Mouse (Mus musculus): Measurements from ENCODE around the gene Mdm1.
"Not testable (repeated sequence)": the region's sequence is repeated elsewhere in the genome, so short reads cannot be mapped to it uniquely, and the experiment has no call there.

Gene Mdm1

DNA sequence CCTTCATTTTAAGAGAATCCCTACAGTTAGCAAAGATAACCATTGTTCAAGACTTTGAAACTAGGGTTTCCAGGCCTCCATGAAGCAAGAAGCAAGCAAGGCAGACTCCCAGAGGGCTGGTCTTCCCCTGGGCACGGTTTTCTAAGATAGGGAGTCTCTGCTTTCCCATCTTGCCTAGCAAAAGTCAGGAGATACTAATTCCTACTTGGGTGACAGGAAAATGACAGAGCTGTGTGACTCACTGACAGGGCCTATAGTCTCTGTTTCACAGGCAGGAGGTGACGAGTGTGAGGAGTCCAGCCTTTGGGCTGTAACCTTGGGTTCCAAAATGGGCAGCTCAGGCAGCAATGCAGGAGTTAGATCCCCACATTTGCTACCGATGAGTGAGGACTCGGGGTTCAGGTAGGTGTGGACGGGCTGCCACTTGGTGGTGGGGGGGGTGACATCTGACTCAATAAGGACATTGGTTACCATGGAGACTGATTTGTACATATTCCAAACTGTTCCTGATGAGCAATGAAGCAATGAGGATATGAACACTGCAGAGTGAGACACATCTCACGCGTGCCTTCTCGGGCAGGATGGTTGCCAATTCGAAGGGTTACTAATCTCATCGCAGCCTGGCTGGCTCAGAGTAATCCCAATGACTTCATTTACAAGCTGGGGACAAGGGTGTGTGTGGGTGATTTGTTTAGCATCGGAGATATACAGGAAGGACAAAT lies 19.0 kb upstream of the Mdm1 start:
- DNase-seq (ENCODE audit: low read depth), result no peak

DNA sequence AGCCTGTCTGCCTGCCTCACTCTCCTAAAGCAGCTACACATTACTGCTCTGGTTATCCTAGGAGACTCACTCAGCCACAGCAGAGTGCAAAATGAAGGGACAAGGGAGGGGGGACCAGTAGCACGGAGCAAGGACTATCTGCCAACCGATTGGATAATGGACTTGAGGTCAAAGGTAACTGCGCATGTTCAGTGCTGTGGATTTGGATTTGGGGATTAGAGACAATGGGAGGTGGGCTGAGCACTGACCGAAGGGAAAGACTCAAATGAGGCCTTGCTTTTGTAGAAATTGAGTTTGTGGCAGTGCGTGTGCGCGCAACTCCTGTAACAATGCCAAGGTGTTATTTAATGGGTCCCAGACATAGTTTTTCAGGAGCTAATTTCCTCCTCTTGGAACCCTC lies 16.4 kb upstream of the Mdm1 start:
- DNase-seq (ENCODE audit: low read depth), result no peak

DNA sequence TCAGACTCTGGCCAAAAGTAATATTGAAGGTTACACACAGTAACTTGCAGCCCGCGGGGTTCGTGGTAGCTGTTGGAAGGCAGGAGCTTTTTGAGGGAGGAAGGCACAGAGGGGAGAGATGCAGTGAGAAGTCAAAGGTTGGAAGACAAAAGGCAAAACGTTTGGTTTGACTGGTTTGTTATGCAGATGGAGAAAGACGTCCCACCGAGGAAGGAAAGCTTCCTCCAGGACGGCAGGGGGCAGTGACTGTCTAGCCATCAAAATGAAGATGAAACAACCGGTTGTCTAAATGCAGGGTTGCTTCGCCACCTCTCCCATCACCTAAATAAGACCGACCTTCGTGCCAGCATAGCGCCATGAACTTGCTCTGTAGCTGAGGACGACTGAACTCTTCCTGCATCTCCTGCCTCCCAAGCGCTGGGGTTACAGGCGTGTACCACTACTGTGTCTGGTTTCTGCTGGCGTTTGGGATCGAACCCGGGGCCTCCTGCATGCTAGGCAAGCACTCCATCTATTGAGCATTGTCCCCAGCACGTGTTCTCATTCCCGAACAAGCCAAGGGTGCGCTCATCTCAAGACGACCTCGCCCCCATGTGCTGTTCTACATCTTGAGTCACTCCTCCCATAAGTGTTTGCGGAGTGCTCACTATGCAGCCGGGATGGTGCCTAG lies 15.7 kb upstream of the Mdm1 start:
- DNase-seq (ENCODE audit: low read depth), result no peak

DNA sequence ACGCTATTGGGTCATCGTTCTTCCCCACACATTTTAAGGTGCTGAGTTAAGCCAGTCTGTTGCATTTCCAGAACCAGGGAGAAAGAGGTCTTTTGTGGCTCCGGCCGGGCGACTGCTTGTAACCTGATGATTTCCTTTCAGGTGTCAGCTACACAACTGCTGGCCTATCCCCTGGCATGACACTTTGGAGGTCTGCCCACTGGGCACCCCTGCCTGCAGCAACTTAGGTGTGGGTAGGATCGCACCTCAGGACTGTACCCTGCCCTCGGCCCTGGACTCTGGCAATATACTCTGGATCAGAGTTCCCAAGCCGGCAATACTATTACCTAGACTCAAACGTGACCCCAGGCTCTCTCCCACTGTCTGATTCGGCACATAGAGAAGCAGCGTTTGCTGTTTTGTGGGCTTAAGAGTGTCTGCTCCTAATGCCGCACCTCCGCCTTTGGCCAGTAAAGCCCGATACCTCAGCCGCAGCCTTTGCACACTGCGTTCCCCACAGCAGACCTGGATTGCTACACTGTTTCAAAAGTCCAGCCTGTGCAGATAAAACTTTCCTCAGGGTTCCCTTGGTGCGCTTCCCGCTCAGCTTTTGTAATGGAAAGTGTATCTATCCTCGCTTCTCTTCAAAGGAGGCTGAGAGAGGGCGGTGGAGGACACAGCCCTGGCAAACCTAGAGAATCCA lies 12.5 kb upstream of the Mdm1 start:
- no peak for DNase-seq (ENCODE audit: low read depth)

DNA sequence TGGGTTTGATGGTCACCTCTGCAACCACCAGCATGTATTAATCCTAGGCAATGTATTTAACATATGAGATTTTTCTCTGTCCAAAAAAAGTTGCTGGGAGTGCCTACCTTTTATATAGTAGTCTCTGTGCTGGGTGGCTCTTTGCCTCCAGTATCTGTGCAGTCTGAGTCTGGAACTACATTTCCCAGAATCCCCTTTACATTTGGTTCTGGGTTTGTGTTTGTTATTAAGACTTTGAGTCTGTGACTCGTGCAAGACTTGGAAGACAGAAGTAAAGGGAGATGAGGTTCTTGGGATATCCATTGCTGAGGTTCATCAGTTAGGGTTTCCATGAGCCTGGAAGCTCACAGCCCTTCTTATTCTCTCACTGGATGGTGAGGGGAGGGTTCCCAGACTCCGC lies 11.6 kb upstream of the Mdm1 start:
- DNase-seq (ENCODE audit: low read depth), result no peak

DNA sequence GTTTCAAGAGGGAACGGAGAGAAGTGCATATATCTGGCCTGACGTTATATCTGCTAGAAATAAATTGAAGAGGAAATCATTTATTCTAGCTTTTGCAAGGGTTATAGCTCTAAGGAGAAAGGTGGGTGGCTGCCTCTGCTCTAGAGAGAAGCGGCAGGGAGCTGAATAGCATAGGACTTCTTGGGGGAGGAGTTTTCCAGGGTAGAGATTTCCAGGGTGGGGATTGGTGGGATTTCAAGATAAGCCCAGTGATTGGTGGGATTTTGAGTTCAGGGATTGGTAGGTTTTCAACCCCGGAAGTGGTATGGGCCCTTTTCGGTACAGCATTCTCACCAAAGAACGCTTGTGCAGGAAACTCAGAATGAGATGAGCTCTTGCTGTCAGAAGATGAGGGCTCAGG lies 8.6 kb upstream of the Mdm1 start:
- no peak for DNase-seq (ENCODE audit: low read depth)

DNA sequence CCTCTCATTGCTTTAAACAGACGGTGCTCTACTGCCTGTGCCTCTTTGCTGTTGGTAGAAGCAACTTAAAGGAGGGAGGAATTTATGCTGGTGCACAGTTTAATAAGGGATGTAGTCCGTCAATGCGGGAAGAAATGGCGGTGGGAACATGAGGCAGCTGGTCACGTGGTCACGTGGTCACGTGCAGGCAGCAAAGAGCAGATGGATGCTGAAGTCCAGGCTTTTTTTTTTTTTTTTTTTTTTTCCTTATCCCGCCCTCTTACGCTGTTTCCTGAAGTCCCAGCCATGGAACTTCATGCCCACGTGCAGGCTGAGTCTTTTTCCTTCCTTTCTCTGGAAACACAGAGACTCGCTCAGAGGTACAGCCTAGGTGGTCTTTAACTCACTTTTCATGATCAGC lies 3.1 kb upstream of the Mdm1 start:
- DNase-seq (ENCODE audit: low read depth), result no peak

DNA sequence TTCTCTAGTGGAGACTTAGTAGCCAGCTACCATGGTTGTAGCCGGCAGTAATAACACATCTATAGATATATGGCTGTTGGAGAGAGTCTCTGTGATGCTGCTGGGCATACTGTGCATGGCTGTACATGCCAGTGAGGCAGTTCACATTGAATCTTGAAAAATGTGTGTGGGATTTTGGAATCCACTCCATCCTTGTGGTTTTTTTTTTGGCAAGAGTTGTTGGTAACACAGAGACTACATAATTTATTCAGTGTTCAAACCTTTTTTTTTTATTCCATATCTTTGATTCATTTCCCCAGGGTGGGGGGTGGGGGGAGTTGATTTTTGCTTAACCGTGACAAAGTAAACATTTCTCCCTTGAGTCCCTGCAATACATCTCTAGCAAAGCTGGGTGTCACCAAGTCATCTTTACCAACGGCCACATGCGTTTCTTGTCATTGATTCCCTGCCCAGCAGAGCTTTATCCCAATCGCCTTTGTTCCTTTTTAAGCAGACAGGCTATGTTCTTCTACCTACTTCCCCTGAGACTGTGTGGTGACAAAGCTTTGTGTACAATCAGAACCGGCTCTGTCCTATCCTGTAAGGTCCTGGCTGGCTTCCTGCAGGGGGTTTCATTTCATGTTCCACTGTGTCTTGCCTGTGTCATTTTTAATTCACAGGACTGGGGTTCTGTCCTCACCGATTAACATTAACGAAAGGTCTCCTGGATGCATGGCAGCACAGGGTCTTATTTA lies 1.6 kb upstream of the Mdm1 start:
- no peak for DNase-seq (ENCODE audit: low read depth)

DNA sequence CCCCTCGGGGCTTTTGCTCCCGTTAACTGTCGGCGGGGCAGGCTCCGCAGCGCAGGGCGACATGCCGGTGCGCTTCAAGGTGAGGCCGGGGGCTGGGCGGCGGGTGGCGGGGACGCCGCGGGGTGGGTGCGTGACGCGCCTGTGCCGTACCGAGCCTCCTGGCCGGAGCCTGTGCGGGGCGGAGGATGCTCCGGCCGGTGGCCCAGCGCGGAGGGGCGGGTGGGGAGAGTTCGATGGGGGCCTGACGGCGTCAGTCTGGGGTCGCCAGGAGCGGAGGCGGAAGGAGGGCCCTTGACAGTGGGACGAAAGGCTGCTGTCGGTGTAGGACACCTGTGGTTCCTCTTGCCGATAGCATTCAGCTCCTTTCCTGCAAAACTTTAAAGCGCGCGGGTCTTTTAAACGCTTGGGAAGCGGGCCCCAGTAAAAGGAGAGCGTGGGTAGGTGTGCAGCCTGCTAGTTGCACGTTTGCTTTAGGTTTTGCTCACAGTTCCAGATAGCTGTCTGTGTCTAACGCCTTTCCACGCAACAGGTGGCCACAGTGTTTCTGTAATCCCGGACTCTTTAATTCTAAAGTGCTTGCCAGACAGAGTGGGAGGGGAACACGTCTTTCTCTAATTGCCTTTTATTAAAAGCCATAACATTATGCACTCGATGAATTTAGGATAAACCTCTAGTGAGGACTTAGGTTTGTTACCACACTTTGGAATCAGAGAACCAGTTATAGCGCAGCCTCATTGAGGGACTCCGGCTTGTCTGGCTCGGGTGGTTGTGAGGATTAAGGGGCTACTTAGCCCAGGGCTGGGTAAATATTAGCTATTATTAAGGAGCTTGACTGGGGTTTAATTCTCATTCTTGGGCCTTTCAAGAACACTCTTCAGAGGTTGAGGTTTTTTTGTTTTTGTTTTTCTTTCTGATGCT lies 532 bp downstream of the Mdm1 start:
- no peak for DNase-seq (ENCODE audit: low read depth)

DNA sequence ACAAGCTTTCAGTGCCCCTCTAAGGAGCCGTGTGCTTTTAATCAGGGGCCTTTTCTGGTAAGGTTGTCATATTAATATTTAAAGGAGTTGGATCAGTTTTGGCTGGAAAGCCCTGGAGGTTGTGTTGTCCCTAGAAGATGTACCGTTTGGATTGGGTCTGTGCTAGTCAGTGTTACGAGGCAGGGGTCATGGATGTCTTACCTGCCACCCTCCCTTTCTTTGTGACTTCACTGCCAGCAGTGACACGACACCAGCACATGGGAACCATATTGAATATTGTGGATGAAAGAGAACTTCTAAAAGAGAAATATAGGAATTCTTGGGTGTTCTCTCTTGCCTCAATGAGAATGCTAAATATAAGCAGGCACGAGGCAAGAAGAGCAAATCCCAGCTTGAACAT lies 7.8 kb downstream of the Mdm1 start:
- DNase-seq (ENCODE audit: low read depth), result no peak

DNA sequence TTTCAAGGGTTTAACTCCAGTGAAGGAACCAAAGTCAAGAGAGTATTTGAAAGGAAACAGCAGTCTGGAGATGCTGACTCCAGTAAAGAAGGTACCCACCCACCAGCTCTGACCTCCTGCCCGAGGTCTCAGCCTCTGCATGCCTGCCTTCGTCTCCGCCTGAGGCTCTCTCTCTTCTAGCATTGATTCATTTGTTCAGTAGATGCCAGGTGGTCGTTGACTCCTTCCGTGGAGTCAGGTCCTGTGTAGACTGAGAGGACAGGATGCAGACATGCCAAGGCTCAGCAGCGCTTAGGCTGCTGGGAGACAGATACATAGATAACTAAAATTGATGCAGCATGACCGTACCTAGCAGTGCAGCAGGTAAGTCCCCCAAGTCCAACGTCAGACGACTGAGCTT lies 9.3 kb downstream of the Mdm1 start:
- DNase-seq (ENCODE audit: low read depth), result no peak

DNA sequence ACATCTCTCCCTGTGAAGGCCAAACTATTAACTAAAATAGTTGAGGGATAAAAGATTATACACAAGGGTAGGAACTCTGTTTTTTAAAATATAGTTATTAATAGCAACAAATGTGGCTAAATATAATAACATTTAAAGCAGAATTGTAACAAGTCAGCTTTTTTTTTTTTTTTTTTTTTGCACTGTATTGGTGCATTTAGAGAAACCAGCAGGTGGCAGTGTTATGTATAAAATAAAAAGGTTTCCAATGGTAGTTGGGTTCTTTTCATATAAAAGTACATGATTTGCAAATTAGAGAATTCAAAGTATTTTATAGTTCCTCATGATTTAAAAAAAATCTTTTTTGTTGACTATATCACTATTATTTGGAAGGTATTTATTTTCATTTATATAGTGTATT lies 14.3 kb downstream of the Mdm1 start:
- DNase-seq (ENCODE audit: low read depth), result peak; percentile 72

DNA sequence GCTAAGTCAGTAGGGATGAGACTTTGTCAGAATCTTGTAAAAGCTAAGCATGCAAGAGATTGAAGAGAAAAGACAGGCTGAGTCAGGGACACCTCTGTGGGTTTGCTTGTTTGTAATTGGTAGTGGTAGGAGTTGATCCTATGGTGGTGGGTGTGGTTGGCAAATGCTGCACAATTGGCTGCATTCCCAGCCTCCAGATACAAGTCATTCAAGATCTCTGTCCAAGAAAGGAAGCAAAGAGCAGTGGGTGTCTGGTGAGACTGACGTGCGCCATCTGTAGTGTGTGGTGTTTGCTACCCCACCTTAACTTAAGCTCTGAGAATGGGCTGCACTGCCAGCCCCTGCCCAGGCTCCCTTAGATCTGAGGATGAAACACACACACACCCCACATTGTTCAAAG lies 19.5 kb downstream of the Mdm1 start:
- no peak for DNase-seq (ENCODE audit: low read depth)

DNA sequence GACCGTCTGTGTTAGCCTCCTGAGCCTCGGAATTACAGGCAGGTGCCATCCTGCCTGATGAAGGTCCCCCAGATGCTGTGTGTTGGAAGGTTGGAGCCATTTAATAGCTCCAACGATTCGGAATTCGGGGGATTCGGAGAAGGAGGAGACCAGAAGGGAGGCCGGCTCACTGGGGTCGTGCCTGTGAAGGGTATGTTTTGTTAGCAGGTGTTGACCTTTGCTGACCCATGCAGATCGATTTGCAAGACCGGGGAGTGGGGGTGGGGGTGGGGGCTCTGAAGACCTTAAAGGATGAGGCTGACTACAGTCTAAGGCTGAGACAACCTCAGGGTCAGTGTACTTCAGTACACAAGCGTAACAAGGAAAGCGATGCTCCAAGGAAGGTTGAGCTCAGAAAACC lies 27.6 kb downstream of the Mdm1 start:
- DNase-seq (ENCODE audit: low read depth), result no peak

DNA sequence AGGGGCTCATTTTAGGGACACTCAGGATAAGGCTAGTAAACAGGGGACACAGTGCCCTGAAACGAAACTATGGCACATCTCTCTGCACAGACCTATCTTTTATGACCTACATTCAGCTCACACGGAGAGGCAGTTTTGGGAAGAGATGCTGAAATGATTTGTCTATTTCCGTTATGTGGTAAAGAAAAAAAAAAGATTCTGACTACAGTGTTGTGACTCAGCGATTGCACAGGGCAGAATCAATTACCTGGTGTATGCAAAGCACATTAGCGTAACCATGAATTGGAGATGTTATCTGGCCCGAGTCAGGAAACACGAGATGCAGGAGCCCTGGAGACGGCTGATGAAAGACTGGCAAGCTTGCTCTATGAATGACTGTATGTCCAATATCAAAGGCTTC lies 30.8 kb downstream of the Mdm1 start:
- DNase-seq (ENCODE audit: low read depth), result peak; percentile 78

DNA sequence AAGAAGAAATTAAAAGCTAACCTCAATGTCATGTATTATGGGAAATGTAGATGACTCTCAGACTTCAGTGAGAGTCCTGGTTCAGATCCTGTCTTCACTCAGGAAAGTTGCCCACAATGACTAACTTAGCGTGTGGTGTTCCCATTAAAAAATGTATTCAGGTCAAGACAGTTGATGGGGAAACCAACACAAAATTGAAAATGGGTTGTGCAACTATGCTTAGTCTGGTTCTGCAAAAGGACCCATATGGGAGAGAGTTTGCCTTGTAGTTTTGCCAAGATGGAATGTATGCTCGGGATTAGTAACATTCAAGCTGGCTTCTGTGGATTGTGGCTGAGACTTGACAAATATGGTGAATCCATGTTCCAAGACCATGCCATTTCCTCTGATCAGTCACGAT lies 31.3 kb downstream of the Mdm1 start:
- no peak for DNase-seq (ENCODE audit: low read depth)

DNA sequence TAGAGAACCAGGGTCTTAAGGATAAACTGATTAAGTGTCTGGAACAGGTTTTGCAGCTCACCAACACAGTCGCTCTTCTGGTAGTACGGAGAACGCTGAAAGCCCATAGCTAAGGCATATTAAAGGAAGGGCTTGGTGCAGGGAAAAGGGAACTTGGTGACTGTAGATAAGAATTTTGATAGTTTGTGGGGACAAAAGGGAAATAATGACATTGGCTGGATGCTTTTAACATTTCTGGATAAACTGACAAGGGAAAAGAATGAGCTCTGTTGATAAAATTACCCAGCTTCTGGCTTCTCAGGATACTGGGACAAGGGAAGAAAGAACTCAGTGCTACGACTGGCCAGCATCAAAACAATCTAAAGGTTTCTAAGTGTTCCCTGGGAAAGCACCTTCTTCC lies 33.9 kb downstream of the Mdm1 start:
- not testable (repeated sequence) for DNase-seq (ENCODE audit: low read depth)

DNA sequence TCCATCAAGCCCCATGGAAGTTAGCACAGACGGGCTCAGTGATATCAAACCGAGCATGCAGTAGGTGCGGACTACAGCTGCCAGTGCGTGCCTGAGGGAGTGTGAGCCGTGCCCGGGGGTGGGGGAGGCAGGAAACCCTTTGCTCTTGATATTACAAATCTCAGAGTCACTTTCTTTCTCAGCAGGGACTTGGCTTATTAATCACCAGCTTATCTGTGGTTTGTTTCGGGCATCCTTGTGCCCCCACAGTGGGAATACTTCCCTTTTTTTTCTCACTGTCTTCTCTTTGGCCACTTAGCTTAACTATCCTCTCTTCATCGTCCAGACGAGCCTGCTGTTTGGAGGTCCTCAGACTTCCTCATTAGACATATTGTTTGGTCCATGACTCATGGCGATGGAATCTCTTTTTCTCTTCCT lies 37.1 kb downstream of the Mdm1 start:
- DNase-seq (ENCODE audit: low read depth), result no peak

DNA sequence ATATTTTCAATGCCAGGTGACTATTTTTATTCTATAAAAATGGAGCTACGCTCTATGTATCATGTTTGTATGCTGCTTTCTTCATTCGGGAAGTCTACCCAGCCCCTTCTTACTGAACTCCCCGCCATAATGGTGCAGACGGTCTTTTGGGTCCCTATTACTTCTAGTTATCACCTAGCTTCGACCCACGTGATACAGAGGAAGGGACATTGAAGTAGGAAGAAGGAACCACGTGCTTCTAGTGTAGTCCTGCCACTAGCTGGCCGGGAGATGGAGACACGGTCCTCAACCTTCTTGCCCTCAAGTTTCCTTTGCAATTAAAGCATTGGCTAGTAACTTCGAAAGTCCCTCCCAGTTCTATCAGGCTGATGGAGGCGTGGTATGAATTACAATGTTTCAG lies 37.7 kb downstream of the Mdm1 start:
- DNase-seq (ENCODE audit: low read depth), result no peak

DNA sequence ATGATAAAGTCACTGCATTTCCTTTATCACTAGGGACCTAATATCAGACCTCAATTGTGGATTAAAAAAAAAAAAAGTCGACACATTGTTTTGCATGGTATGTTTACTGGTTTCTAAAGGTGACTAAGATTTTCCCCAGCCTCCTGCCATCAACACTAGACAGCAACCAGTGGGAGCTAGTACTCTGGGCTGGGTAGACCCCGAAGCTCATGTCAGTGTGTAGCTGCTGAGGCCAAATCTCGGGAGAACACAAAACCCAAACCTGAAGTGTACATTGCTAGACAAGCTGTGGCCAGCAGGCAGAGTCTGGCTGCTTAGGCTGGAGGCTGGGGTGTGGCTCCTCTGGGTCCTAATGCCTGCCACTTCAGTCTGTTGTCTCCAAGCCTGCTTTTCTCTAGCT lies 53.5 kb downstream of the Mdm1 start:
- DNase-seq (ENCODE audit: low read depth), result peak; percentile 47

DNA sequence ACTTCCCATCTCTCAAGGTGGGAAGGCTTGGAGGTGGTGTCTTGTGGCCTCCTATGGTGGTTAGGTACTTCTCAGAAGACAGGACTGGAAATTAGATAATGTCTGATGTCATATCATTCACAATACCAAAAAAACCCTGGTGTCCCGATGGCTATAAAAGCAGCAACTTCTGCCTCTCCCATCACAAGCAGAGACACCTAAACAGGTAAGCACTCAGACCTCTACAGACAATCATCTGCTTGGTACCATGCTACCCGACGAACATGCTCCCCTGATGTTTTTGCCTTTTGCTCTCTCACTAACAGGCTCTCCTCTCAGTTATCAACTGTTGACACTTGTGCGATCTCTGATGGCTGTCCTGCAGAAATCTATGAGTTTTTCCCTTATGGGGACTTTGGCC lies 63.0 kb downstream of the Mdm1 start, which contains the start of gene Il22:
Gene Il22 (plus strand): TSS at position 301 of the 400 bp plus-strand sequence.
- DNase-seq (ENCODE audit: low read depth), result no peak

All from induced T-regulatory cell, adult 2 months (primary cell).